Mouse (Mus musculus) retina, embryonic 14.5 days (tissue): ENCODE results near the gene Znfx1.

Experiments
- DNase-seq: peaks from one replicate; pipeline ENCODE4 v3.0.0-alpha.2; 2015; ENCODE audit warnings: low spot score

Gene Znfx1

DNA sequence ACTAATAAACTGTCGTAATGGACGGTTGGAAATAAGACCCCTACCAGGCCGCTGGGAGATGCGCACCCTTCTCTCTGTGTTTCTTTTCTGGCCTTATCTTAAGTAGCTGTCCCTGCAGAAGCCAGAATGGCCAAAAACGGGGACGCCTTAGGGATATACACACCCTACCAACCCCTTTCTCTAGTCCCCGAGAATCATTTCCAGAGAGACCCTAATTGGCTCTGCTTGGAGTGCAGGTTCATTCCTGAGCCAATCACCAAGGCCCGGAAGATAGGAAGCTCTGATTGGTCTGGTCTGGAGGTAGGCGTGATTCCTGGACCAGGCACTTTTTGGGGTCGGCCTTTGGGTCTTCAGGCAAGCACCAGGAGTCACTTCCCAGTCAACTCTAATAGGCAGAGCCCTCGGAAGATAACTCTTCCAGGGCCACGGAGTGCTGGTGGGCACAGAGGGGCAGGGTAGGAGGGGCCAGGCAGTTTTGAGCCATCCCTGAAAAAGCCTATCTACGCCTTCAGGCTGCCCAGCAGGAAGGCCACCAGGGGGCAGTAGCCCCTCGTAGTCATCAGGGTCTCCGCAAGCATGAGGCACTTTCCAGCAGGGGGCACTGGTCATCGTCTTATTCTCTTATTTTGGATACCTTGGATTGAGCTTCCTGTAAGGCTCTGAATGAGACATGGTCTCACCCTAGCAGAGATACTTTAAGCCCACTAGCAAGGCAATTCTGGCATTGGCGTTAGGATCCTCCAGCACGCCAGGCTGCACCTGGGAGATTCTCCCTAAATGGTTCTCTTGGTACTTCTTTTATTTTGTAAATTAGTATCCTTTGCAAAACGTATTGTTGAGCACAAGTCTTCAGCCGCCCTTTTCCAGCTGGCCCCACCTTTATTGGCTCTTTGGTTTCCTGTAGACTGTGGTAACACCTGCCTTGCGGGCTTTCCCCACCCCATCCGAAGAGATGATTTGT lies 9.1 kb upstream of the Znfx1 start:
- DNase-seq: peak; percentile 99

DNA sequence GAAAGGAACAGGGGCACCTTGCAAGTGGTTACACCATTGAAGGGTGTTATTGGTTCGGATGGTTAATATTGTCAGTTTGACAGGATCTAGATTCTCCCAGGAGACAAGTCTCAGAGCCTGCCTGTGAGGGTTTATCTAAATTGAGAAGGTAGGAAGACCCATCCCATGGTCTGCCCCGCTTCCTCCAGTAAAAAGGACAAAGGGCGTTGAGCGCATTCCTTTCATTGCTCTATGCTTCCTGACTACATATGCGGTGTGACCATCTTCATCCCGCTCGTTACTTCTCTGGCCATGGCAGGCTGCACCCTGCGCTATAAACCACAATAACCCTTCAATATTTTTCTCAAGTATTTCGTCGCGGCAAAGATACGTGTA lies 8.4 kb upstream of the Znfx1 start:
- no peak for DNase-seq

DNA sequence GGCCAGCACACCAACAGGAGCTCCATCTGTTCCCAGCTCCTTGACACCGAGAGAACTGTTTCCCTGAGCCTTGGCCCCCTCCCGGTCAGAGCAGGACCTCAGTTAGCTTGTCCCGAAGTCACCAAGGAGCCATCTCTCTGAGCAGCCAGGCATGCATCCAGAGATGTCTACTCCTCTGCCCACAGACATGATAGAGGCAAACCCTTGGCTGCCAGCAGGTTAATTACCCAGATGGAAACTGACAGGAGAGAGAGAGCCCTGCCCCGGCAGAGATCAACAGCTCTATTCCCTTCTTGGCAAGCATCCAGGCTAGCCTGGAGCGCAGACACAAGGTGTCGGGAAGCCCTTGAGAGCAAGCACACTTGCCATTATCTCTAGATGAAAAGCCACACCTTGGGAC lies 7.5 kb upstream of the Znfx1 start:
- no peak for DNase-seq

DNA sequence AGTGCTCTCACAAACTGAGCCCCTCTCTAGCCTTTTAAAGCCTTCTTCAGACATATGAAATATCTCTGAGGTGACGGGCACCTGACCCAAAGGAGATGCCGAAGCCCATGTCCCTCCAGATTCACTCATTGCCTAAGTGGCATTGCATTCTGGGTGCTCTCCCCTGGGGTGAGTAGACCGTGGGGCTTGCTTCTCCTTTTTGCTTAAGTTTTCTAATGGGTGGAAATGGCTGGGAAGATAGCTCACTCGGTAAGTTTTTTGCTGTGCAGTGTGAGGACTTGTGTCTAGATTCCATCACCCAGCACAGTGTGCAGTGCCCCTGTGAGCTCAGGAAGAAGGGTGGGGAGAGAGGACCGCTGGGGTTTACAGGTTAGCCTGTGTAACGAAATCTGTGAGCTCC lies 4.8 kb upstream of the Znfx1 start:
- no peak for DNase-seq

DNA sequence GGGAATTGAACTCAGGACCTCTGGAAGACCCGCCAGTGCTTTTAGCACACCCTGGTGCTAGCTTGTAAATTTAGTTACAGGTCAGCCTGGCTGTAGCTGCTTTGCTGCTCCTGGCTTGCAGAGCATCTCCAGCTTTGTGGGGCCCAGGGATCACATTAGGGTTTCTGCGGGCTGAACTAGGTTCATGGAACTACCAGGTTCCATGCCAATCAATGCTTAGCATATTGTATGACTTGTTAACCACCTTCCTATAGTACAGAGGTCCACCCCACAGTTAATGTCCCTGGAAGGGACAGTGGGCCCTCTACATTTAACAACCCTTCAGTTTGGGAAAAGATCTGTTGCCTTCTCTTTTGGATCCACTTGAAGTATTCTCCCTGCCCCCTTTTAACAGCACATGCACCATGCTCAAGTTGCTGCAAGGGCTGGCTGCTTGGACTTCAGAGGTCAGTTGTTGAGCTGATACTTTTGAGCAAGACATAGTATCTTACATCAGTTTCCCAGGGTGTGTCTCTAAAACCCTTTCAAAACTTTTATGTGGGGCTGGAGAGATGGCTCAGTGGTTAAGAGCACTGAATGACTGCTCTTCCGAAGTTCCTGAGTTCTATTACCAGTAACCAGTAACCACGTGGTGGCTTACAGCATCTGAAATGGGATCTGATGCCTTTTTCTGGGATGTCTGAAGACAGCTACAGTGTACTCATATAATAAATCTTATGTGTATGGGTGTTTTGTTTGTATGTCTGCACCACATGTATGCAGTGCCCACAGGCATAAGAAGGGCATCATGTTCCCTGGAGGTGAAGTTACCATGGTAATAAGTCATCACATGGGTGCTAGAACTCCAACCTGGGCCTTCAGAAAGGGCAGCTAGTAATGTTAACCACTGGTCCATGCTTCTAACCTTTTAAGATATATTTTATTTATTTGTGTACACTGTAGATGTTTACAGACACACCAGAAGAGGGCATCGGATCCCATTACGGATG lies 4.0 kb upstream of the Znfx1 start:
- DNase-seq: no peak

DNA sequence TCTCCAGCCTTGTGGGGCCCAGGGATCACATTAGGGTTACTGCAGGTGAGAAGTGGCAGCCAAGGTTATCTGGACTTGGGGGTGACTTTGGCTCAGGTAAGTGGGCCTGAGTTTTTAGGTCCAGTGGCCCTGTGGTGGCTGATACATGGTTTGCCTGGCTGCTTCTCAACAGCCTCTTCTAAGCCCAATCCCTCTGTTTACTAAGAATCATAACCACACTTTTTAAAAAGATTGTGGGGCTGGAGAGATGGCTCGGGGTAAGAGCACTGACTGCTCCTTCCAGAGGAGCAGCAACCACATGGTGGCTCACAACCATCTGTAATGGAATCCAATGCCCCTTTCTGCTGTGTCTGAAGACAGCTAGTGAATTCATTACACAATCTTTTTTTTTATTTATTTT lies 3.2 kb upstream of the Znfx1 start:
- no peak for DNase-seq

DNA sequence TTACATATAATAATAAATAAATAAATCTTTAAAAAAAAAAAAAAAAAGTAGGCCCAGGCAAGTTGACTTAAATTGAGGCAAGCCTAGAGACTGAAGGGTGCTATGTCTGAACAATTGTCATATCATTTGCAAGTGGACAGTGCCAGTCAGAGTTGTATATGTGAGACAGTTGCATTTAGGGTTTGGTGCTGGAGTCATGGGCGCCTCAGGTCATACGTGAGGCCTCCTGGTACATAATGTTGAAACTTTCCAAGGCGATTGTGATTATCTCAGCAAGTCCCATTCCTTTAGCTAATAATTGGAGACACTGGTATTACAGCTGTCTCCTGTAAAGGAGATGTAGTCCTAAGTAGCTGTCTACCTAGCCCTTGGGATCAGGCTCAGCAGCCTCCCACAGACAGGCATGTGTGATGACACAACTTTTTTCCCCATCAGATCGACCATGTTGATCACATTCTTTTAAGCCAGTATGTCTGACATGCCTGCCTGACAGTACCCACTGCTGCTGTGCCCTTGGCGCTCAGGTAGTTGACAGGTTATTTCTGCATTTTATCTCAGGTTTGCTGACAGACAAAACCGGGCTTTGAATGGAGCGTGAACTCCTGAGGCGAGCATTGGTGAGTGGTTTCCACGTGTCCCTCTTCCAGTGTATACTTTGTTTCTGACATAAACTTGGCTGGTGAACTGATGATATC lies 1.9 kb upstream of the Znfx1 start:
- no peak for DNase-seq

DNA sequence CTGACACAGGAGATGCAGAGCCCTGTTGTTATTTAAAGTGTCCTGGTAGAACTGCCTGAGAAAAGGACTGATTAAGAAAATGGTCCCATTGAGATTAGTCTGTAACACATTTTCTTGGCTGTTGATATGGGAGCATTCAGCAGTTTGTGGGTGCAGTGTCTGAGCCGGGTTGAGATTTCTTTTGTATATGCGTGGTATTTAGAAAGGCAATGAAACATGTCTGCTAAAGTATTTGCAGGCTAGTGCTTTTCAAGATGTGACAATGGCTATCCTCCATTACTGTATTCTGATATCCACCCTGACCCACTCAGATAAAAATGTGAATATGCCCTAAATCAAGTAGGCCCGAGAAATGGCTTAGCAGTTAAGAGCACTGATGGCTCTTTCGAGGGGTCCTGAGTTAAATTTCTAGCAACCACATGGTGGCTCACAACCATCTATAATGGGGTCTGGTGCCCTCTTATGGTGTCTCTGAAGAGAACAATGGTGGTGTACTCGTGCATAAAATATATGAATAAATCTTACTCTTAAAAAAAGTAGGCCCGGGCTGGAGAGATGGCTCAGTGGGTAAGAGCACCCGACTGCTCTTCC lies 1.2 kb upstream of the Znfx1 start:
- DNase-seq: peak; percentile 62

DNA sequence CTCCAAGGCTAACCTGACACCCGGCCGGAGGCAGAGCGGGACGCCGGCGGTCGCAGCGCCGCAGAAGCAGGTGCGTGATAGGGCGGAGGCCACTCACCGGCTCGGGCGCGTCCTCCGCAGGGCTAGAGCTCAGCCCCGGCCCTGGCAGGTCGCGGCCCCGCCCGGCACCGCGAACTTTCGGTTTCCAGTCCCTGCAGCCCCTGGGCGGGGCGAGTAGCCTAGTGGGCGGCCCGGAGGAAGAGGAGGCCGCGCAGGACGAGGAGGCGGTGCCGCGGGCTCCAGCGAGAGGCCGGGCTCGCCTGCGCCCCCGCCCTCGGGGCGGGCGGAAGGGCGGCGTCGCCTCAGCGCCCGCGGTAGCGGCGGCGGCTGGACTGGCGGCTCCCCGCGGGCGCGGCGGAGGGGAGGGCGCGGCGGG lies 311 bp downstream of the Znfx1 start:
- DNase-seq: peak; percentile 88

DNA sequence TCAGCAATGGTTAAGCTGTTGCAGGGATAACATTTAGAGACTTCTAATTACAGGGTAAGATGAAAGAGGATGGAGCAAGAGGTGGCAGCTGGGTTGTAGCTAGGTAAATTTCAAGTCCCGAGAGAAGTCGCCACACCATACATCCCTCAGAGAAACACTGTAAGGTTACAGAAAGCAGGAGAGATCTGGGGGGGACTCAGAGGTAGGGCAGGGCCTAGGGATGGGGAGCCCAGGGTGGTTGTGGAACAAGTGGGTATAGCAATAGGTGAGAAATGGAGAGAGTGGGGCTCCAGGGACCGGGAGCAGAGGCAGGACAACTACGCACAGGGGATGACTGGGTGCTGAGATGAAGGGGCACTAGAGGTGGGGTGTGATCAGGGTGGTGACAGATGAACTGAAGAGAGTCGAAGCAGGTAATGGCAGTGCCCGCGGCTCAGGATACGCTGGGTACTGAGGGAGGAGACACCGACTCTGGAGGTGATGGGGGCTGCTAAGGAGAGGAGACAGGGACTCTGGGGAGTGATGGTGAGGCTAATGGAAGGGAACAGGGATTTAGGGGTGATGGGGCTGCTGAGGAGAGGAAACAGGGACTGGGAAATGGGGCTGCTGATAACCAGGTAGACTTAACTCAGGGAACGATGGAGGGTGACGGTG lies 1.3 kb downstream of the Znfx1 start:
- no peak for DNase-seq

DNA sequence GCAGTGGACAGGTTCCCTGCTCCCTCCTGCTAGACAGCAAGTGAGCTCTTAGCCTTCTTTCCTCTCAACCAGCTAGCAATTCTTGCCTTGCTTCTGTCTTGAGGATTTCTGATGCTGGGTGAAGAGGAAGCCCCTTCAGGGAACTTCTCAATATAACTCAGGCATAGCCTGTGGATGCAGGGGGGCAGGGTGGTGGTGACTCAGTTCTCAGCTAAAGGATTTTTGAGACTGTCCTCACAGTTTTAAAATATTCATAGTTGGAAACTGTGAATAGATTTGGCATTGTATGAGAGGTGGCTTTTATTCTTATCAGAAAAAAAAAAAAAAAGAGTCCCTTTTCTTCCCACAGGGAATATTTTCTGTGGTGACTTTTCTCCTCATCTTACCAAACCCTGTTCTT lies 2.1 kb downstream of the Znfx1 start:
- DNase-seq: no peak

DNA sequence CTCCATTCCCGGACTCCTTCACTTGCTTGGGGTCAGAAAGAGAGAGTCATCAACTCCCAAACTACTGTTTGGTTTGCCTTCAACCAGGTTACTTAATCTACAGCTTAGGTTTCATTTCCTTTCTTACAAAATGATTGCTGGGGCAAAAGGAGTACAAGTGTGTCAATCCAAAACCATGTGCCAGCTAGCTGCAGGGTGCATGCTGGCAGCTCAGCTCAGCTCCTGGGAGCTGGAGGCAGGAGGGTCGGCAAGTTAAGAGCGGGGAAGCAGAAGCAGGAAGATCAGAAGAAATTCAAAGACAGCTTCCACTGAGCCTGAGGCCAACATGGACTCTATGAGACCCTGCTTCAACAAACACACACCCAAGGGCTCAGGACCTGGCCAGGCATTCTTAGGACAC lies 2.5 kb downstream of the Znfx1 start:
- DNase-seq: no peak

DNA sequence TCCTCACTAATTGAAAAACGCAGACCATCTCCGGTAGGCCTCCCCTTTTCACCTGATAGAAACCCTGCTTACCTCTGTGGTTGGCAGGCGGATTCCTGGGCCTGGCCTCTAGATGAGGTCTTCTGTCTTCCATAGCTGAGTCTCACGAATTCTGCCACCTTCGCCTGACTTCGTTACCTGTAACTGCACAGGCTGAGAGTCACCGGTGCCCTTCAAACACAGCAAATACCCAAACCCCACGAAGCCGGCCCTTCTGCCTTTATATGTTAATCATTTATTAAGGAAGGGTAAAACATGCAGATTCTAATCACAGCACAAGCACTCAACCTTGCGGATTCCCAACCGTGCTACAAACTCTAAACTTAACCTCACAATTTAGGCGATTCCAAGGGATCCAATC lies 2.9 kb downstream of the Znfx1 start:
- DNase-seq: no peak

DNA sequence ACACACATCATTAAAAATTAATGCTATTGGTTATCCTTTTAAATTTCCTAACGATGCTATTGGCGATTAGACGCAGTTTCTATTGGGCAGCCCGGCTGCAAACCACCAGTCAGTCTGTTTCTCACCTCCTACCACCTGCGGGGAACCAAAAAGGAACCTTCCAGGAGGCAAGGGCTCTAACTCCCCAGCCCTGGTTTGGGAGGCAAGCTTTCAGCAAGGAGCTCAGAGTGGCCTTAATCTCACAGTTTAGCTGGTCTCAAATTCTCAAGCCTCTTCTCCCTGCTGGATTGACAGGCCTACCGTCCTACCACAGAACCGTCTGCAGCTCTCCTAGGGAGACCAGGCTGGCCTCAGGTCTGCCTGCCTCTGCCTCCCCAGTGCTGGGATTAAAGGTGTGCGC lies 3.3 kb downstream of the Znfx1 start:
- no peak for DNase-seq

DNA sequence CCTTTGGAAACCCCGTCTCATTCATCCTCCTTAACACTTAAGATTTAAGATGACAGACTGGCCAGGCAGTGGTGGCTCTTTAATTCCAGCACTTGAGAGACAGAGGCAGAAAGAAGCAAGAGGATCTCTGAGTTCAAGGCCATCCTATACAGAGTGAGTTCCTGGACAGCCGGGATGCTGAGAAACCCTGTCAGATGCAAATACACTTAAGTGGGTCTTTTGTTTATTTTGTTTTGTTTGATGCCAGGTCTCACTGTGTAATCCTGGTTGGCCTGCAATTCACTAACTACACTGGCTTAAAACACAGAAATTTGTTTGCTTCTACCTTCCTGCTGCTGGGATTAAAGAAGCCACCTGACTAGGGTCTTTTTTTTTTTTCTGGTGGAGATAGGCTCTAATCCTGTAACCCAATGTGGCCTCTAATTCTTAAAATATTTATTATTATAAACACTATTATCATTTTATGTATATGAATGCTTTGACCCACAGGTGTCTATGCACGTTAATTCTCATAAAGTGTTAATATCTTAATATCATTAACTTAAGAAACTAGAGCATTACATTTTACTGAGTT lies 3.9 kb downstream of the Znfx1 start:
- DNase-seq: no peak

DNA sequence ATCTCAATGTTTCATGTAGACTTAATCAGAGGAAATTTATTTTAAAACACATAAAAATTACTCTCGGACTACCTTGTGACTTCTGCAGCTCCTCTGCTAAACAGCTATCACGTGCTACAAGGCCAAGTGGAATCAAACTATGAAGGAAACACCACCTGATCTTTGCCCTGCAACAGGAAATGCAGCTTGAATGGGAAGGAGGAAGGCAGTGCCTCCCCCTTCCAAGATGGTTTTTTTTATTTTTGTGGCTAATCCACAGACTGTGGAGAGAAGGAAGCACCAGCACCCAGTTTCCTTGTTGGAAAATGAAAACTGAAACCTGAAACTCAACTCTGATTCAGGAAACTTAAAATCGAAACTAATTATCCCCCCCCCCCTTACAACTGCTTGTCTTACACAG lies 4.6 kb downstream of the Znfx1 start:
- no peak for DNase-seq

DNA sequence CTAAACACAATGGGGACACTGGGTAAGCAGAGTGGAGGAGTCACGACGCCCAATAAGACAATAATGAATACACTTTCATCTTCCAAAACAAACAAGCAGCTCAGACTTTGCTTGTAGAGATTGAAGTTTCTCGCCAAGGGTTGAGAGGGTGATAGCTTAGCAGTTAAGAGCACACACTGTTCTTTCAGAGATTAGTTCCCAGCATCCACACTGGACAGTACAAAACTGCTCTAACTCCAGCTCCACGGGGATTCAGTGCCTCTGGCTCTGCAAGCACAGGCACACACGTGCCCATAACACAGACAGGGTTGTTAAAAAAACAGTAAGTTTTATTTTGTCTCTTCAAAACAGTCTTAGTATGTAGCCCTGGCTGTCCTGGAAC lies 5.9 kb downstream of the Znfx1 start:
- no peak for DNase-seq

DNA sequence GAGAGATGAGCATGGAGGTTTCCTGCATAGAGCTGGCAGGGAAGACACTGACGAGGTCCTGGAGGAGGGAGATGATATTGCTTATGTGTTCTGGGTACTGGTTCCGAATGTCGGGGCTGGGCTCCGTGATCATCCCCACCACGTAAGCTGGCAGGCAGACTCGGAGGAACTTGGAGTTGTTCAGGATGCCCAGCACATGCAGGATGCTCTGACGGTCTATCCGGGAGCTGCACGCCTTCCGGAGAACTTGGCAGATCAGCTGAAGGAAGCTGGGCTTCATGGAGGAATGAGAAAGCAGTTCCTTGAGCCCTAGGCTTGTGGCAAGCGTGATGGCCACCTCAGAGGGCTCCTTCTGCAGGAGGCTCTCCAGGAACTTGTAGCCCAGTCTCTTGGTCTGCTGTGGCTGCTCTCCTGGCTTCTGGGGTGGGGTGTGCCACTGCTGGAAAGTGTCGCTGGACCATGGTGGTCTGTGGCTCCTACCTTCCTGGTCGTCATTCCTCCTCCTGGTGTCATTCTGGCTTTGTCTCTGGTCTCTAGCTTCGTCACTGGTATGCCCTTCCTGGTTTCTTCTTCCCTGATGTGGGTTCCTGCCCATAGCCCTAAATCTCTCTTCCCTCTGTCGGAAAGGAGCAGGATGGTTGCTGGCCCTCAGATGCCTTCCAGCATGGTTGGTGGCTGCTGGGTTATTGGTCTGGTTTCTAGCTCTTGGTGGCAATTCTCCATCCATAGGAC lies 6.4 kb downstream of the Znfx1 start:
- DNase-seq: no peak

DNA sequence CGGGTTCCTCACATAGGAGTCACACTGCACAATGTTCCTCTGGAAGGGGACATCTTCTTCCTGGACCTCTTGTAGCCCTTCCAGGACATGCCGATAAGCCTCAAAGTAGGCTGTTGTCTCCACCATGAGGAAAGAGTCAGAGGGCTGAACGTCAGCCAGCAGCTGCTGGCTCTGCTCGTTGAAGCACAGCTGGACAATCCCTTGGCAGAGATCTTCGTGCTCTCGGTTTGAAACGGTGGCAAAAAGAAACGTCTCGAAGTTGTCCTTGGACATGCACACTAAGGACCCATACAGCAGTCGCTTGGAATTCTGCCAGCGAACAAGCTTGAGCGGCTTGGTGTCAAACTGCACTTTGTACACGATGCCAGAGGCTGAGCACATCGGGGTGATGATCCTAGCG lies 7.4 kb downstream of the Znfx1 start:
- DNase-seq: no peak

DNA sequence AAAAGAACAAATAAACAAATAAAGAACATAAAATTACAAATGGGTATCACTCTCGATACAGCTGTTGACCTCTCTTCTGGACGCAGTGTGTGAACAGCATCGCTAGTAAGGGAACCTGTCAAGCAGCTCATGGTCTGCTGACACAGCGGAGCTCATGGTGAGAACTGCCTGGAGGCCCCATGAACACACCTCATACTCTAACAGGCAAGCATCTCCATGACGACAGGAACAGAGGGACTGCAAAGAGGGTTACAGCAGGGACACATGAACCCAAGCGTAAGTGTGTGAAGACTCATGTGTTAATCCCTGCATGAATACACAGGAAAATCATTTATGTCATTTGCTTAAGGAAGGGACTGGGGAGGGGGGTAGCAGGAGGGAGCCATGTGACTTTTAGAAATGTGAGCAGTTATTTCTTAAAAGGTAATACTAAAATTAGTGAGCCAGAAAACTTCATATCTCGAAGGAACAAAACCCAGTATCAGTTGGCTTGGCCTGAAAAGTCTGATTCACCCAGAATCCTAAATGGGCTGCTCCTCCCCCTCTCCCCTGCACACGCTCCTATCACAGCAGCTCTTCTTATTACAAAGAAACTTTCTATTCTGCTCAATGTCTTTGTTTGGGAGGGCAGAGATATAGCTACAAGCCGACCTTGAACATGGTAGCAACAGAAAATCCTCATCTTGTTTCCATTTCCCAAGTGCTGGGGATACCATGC lies 9.5 kb downstream of the Znfx1 start:
- DNase-seq: peak; percentile 73
